Mouse (Mus musculus) heart, adult 8-10 months (tissue): ENCODE results near the gene D6Ertd527e. TPM values are rescaled to one million over a fixed set of nuclear protein-coding genes. Genes with fewer than 3 reads are reported as not detected.
A peak's percentile ranks its signal among the peaks of the same experiment; 100 is the strongest.
"Not testable (repeated sequence)": the region's sequence is repeated elsewhere in the genome, so short reads cannot be mapped to it uniquely, and the experiment has no call there.

Experiments used
- DNase-seq: peaks from one replicate; pipeline ENCODE4 v3.0.0; 2022; ENCODE audit warnings: low spot score
- total RNA-seq, 4 experiments: library from RNA; stranded (reverse); gene quantifications; 2 replicates each; pipeline ENCODE4 v1.2.4; 2022

Gene D6Ertd527e
- under 1 TPM in 1 of 4 experiments, not detected in 3; 0.44 TPM for total RNA-seq

- DNase-seq: no peak
Observed at GRCm38 (mm10) chr6:87104123-87104796, at the start of gene D6Ertd527e. TSS of gene D6Ertd527e (plus strand) at chr6:87104746.

DNA sequence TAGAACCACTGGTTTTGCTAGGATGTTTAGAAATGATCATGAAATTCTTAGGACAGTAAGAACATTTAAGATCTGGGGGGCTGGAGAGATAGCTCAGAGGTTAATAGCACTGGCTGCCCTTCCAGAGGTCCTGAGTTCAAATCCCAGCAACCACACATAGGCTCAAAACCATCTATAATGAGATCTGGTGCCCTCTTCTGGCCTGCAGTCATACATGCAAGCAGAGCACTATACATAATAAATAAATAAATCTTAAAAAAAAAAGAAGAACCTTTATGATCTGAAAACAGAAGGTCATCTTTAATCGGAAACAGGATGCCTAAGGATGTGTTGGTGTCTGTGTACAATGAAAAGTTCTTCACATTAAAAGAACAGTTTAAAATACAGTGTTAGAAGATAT, 44.8 kb upstream of the D6Ertd527e start:
- DNase-seq: no peak

GRCm38 (mm10) chr6:87063586-87063985, 41.0 kb upstream of the D6Ertd527e start:
- no peak for DNase-seq

- no peak for DNase-seq
Observed at GRCm38 (mm10) chr6:87068209-87068608, 36.3 kb upstream of the D6Ertd527e start.

DNA sequence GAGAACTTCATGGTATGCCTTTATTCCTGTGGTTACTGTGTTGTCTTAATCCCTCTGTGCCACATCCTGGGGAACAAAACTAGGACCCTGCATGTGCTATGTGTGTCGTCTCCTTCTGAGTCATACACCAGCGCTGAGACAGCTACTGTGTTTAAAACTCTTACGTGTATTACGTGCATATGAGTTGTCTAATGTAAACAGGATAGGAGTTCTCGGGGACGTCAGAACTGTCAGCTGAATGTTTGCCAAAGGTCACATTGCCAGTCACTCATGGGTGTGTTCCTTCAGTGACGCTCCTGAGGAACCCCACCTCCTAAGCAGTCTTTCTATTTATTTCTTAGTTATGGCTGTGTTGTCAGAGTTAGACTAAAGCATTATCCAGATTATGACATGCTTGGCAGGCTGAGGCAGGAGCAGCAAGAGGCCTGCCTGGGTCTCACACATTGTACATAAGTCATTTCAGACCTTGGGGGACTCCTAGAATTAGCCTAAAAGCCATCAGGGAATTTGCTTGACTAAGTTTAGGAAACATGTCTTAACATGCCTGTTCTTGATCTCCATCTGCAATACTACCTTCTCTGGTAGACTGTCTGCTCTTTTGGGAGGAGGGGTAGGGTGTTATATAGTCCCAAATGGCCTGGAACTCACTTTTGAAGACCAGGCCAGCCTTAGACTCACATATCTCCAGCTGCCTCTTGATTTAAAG, 35.2 kb upstream of the D6Ertd527e start:
- no peak for DNase-seq

DNA sequence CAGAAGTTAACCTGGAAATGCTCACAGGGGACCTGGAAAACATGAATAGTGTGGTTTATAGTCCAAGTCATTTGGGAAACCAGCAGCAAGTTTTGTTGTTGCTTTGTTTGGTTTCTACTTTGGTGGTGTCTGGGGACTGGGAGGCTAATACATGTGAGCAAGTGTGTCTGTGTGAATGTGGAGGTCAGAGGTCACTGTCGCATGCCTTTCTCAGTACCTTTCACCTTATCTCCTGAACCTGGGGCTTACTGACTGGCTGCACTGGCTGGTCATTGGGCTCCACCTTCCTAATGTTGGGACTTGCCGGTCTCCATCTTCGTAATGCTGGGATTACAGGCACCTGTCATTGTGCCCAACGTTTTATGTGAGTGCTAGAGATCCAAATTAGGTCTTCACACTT, 33.9 kb upstream of the D6Ertd527e start:
- no peak for DNase-seq

DNA sequence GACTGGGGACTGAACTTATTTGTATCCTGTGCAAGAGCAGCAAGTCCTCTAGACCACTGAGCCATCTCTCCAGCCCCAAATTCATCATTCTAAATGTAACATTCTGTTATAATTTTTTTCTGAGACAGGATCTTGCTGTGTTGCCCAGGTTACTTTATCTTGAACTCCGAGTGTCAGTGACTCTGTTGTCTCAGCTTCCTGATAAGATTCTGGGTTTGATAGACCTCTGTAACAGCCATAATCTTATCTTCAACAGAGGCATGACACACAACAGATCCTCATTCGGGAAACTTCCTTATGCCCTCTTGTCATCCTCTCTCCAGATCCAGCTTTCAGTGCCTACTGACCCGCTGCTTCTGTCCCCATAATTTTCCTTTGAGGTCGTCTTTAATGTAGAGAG, 31.8 kb upstream of the D6Ertd527e start:
- no peak for DNase-seq

GRCm38 (mm10) chr6:87075092-87075685, 29.4 kb upstream of the D6Ertd527e start:
- DNase-seq: no peak

- DNase-seq: no peak
Observed at GRCm38 (mm10) chr6:87079457-87079856, 25.1 kb upstream of the D6Ertd527e start.

DNA sequence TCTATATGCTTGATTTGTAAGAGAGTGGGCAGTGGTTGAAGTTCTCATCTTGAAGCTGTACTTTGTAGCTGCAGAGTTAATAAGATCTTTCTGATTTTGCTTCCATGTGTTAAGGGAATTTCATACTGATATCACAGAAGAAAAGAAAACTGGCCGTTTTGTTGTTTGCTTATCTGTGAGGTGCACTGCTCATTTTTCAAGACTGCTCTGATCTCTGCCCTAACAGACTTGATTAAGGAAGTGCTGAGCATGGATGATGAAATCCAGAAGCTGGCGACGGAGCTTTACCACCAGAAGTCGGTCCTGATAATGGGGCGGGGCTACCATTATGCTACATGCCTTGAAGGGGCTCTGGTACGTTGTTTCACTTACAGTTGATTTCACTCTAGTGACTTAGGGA, 19.5 kb upstream of the D6Ertd527e start:
- no peak for DNase-seq

DNA sequence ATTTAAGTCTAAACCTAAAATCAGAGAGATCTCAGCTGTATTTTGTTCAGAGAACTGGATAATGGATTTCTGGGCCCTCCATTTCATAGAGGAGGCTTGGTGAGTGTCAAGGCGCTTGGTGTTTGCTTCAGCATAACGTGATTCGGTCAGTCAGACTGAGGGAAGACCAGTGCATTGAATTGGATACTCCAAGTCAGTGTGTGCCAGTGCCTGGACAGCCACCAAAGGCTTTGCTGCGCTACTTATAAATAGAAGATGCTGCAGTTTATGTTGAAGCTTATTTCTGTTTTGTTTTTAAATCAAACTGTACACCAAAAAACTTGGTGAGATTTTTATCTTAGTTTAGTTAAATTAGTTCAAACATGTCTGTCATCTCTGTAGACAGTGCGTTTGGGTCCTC, 16.2 kb upstream of the D6Ertd527e start:
- no peak for DNase-seq

GRCm38 (mm10) chr6:87090877-87091276, 13.7 kb upstream of the D6Ertd527e start:
- no peak for DNase-seq

- DNase-seq: no peak
Observed at GRCm38 (mm10) chr6:87092476-87092875, 12.1 kb upstream of the D6Ertd527e start.

GRCm38 (mm10) chr6:87093631-87094030, 10.9 kb upstream of the D6Ertd527e start:
- not testable (repeated sequence) for DNase-seq

GRCm38 (mm10) chr6:87099261-87099660, 5.3 kb upstream of the D6Ertd527e start:
- no peak for DNase-seq

GRCm38 (mm10) chr6:87099671-87100296, 4.8 kb upstream of the D6Ertd527e start:
- peak; percentile 25 for DNase-seq

DNA sequence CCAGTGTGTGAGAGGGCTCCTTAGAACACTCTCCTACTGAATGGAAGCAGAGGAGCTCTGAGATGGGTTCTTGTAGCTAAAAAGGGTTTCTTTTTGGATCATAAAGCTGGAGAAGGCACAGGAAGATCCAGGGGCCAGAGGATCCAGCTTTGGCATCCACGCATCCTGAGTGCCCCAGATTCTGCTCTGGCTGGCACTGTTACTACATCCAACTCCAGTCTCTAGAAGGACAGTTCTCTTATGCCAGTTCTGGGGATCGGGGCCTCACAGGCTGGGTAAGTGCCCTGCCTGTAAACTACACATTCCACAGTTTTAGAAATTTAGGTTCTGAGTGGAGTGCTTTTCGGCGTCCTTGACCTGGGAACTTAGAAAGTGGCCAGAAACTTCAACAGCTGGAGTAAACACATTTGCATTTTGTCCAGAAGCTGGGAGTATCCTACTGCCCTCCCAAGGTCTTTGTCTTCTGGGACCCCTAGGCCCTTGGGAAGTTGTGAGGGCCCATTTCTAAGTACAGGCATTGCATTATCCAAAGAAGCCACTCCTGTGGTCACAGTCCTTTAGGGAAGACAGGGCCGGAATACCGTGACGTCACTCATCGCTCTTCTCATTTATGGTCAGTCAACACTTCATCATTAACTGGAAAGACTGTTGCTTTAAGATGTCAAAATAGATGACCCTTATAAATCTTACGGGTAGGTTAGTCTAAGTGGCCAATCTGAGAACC, 4.1 kb upstream of the D6Ertd527e start:
- no peak for DNase-seq

DNA sequence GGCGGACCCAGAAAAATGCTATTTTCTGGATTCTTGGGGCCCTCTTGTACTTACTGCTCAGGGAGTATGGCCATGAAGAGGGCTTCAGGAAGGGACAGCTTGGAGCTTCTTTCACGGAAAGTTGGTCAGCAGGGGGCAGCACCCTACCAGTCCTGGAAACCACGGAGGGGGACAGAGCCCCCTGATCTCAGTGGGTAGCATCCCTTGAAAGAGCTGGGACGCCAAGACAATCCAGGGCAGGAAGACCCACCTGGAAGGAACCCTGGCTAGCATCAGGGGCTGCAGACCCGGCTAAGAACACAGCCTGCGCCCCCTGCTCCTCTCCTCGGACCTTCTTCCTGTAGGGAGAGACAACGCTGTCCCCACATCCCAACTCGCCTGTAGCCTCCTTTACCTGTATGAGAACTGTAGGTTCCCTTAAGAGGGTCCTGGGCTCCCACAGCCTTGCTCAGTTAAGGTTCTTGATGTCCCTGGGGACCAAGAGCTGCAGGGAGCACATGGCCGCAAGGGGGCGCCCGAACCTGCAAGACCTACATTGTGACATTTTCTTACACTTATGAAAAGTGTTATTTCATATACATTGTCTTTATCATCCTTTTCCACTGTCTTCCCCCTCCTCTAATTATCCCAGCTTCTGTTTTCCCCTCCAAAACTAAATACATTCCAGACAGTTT, 3.1 kb upstream of the D6Ertd527e start:
- peak; percentile 83 for DNase-seq

DNA sequence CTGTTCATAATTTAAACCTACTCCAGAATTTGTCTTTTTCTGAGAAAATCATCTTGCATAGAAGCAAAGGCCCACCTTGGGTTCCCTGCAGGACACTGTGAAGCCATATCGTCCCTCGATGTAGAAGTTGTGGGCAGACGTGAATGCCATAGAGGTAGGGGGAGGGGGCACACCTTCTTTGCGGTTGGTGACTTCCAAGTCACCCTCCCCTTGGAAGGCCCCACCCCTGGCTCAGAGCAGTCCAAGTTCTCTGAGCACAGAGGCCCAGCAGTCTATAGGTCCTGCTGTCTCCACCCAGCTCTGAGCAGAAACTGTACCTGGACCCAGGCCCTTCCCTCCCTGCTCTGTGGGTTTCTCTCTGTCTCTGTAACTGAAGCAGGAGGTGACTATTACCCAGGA, 2.6 kb upstream of the D6Ertd527e start:
- DNase-seq: no peak

DNA sequence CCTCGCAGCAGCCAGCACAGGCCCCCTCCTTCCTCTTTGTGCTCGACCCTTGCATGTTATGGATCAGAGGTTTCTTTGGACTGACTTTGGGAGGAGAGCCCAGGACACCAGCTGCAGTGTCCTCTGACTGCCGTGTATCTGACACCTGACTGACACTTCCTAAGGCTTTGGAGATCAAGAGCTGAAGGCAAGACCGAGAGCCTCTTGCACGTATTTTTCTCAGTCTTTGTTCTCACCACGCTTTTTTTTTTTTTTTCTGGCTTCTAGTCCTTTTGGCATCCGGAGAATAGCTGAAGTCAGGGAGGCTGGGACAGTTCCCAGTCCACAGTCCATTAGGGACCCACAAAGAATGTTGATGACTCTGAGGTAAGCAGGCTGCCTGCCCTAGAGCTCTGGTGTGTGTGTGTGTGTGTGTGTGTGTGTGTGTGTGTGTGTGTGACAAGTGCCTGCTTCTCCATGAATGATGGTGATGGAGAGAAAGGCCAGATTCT, 2.1 kb upstream of the D6Ertd527e start:
- peak; percentile 28 for DNase-seq

GRCm38 (mm10) chr6:87103314-87103713, 1.2 kb upstream of the D6Ertd527e start:
- DNase-seq: no peak
